Mouse (Mus musculus) neural tube, embryonic 11.5 days (tissue): ENCODE data around the gene Dock10. TPM values are rescaled to one million over a fixed set of nuclear protein-coding genes. Genes with fewer than 3 reads are reported as not detected.

ENCODE experiments used
- ATAC-seq: fragments of 200-750 bp; cut with Nextera tagmentation; 2 replicates; pipeline ENCODE4 v1.8.0; 2017; ENCODE audit warnings: moderate number of reproducible peaks, mild to moderate bottlenecking, moderate TSS enrichment, moderate library complexity; ENCODE audit not compliant: insufficient read depth, low FRiP score, low TSS enrichment
- DNase-seq: peaks from one replicate; pipeline ENCODE4 v3.0.0-alpha.2; 2015; ENCODE audit warnings: low spot score
- H3K27ac ChIP-seq: fragments of 300-500 bp; sonication (generic); 2 replicates; pipeline ENCODE4 v1.5.1; 2014; ENCODE audit warnings: low read depth, mild to moderate bottlenecking, low read length
- H3K27me3 ChIP-seq: fragments of 300-500 bp; sonication (generic); 2 replicates; pipeline ENCODE4 v1.6.1; 2014; ENCODE audit warnings: mild to moderate bottlenecking, low read length, mixed read lengths; ENCODE audit not compliant: control insufficient read depth, insufficient read depth
- H3K36me3 ChIP-seq: fragments of 300-500 bp; sonication (generic); 2 replicates; pipeline ENCODE4 v1.6.1; 2014; ENCODE audit warnings: mild to moderate bottlenecking, low read length, moderate library complexity, mixed read lengths; ENCODE audit not compliant: control insufficient read depth, insufficient read depth
- H3K4me1 ChIP-seq: fragments of 300-500 bp; sonication (generic); 2 replicates; pipeline ENCODE4 v1.6.1; 2014; ENCODE audit warnings: low read length, mixed read lengths; ENCODE audit not compliant: control insufficient read depth, insufficient read depth
- H3K4me2 ChIP-seq: fragments of 300-500 bp; sonication (generic); 2 replicates; pipeline ENCODE4 v1.6.1; 2014; ENCODE audit warnings: low read depth, mild to moderate bottlenecking, moderate library complexity
- H3K4me3 ChIP-seq: fragments of 300-500 bp; sonication (generic); 2 replicates; pipeline ENCODE4 v1.5.1; 2014; ENCODE audit warnings: low read depth, low read length
- H3K9ac ChIP-seq: fragments of 300-500 bp; sonication (generic); 2 replicates; pipeline ENCODE4 v1.6.1; 2014; ENCODE audit warnings: mild to moderate bottlenecking, low read length
- H3K9me3 ChIP-seq: fragments of 300-500 bp; sonication (generic); 2 replicates; pipeline ENCODE4 v1.6.1; 2016; ENCODE audit warnings: low read length; ENCODE audit not compliant: control insufficient read depth
- WGBS: fragments of 180-500 bp; shearing (Covaris S2); extraction: QIAGEN DNeasy Blood & Tissue Kit; methylation state at CpG from one replicate; pipeline ENCODE4 v1.1.7; 2014; 5-methylcytosine and 5-hydroxymethylcytosine counted together
- polyA plus RNA-seq: library from polyadenylated mRNA; unstranded; fragments of >200 nt; fragmentation: Nextera tagmentation; extraction: Ambion mirVana; gene quantifications from 2 replicates; pipeline ENCODE4 v1.2.1, GENCODE M21; 2014

Dock10 gene
- polyA plus RNA-seq, 1 experiment from 2014 or later, result 4.3 TPM

DNA sequence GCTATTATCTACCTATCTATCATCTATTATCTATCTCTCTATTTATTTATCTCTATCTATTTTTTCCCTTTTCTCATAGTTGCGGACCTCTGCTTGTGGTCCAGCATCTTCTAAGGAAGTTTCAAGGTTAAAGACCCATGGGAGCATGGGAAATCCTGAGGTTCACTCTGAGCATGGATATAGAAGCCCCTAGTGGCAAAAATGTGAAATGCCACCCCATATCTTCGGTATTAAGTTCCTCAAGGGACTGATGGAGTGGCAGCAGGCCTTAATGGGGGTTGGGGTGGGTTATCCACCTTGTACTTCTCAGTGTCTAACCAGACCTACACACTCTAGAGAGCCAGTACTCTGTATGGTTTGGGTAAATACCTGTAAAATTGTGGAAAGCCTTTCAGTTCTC, 253.6 kb downstream of the Dock10 start:
- H3K9me3 ChIP-seq, result no peaks in the 10 kb centered on the region
- no peaks in the 10 kb centered on the region for H3K27me3 ChIP-seq
- H3K4me2 ChIP-seq, result no peak overlapping the region
- H3K9ac ChIP-seq, result no peak overlapping the region
- H3K36me3 ChIP-seq, result no peaks in the 10 kb centered on the region
- H3K27ac ChIP-seq, result no peak overlapping the region
- WGBS, result 88% methylated on average over 2 of the region's 2 CpGs
- no peaks in the 10 kb centered on the region for H3K4me1 ChIP-seq
- ATAC-seq (no peak), DNase-seq (no peak)
- no peak overlapping the region for H3K4me3 ChIP-seq

DNA sequence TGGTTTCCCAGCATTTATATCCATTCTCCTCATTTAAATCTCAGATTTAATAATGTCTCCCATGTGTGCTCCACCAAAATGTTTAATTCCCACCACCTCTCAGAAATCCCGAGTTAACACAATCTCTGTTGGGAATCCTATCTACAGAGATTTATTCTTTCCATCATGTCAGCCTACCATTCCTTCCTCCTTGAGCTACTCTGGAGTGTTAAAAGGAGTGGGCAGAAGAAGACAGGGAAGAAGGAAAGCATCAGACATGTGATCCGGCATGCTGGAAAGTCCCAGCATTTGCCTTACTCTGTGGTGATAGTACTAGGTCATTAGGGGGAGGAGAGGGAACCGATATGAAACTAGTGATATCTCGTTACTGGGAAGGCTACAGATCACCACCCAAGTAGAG, 254.2 kb downstream of the Dock10 start:
- DNase-seq (no peak), ATAC-seq (no peak)
- Histone ChIP-seq H3K4me1 (no peaks in the 10 kb centered on the region), H3K4me3 (no peak overlapping the region), H3K9me3 (no peaks in the 10 kb centered on the region), H3K27me3 (no peaks in the 10 kb centered on the region), H3K4me2 (no peak overlapping the region), H3K36me3 (no peaks in the 10 kb centered on the region), H3K9ac (no peak overlapping the region), H3K27ac (no peak overlapping the region)
- 95% methylated on average over 4 of the region's 4 CpGs for WGBS

DNA sequence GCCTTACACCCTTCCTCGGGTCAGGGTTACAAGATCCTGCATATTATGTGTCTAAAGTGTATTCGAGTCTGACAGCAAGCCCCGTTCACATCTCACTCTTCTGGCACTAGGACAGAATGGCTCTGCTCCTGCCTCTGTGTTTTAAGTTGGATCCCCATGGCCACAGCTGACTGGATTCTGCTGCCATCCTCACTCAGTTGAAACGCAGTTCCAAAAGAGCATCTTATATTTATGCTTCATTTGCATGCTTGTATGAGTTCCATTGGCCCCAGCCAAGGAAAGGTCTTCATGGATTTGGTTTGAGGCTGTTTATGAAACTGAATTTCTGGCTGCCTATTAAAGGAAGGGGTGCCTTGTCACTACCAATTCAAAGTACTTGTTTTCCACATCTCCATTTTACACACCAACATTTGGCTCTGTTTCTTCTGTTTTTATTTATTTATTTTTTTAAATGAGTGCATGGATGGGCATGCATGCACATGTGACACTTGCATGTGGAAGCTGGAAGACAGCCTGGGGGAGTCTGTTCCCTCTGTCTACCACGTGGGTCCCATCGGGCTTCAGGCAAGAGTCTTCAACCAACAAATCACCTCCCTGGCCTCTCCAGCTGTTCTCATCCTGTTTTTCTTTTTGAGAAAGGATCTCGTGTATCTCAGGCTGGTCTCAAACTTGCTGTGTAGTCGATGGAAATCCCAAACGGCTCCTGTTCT, 255.7 kb downstream of the Dock10 start:
- WGBS, result 87% methylated on average over 9 of the region's 9 CpGs

DNA sequence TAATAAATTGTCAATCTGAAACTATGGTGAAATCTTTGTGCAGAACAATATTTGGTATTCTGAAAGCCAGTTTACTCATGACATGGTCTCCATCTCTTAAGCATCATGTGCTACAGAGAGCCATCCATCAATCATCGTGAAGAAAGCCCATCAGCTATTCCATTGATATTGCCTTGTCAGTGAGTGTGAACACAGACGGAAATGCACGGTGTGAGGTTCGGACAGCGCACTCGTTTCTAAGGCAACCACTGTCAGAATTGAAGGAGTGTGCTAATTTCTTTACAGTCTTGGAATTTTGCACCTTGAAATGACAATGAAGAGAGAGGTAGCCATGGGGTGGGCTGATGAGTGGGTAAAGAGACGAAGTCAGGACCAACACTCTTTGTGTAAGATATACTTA, 259.1 kb downstream of the Dock10 start:
- DNase-seq, result no peak
- no peak overlapping the region for H3K27ac ChIP-seq
- no peaks in the 10 kb centered on the region for H3K4me1 ChIP-seq
- WGBS, result 61% methylated on average over 7 of the region's 7 CpGs
- H3K4me2 ChIP-seq, result no peak overlapping the region
- H3K9me3 ChIP-seq, result no peaks in the 10 kb centered on the region
- no peaks in the 10 kb centered on the region for H3K36me3 ChIP-seq
- no peak overlapping the region for H3K9ac ChIP-seq
- no peaks in the 10 kb centered on the region for H3K27me3 ChIP-seq
- no peak for ATAC-seq
- no peak overlapping the region for H3K4me3 ChIP-seq

More for the DNA sequence above, 255.7 kb downstream of the Dock10 start:
- no peak overlapping the region for H3K9ac ChIP-seq
- H3K9me3 ChIP-seq, result no peaks in the 10 kb centered on the region
- no peak overlapping the region for H3K27ac ChIP-seq
- H3K4me2 ChIP-seq, result no peak overlapping the region
- no peak overlapping the region for H3K4me3 ChIP-seq
- no peaks in the 10 kb centered on the region for H3K4me1 ChIP-seq
- no peak for ATAC-seq
- no peak for DNase-seq
- no peaks in the 10 kb centered on the region for H3K36me3 ChIP-seq
- no peaks in the 10 kb centered on the region for H3K27me3 ChIP-seq

DNA sequence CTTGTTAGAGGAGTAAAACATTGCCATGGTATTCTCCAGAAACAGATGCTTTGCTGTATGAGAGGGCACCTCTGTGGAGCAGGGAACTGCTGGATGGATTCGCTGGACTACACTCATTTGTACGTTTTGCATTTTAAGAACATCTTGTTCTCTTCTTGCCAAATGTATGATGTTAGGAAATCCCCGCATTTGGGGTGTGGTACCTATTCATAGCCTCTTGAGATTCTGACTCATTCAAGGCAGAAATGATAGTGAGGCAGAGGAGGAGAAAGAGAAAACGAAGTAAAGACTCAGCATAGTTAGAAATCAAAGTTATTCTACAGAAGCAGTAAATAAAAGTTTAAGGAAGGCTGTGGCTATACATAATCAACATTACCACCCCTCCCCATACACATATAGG, 262.0 kb downstream of the Dock10 start:
- WGBS, result 88% methylated on average over 4 of the region's 4 CpGs

DNA sequence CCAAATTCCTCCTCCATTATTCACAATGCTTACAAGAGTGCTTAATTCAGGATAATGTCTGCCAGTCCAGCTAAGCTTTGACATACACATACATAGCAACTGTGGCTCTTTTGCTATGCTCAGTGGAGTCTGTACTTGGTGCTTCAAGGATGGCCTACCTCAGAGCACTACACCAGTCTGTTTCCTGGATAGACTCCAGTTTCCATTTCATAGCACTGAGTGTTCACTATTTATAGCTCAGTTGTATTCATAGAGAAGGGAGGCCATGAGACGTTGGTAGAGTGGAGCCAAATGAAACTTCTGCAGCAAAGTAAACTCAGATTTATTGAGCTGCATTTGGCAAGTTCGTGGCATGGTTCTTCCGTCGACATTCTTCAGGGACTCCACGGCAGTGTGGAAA, 274.9 kb downstream of the Dock10 start:
- no peak overlapping the region for H3K27ac ChIP-seq
- WGBS, result 91% methylated on average over 5 of the region's 5 CpGs
- no peaks in the 10 kb centered on the region for H3K4me1 ChIP-seq
- no peak overlapping the region for H3K4me3 ChIP-seq
- no peaks in the 10 kb centered on the region for H3K27me3 ChIP-seq
- no peaks in the 10 kb centered on the region for H3K36me3 ChIP-seq
- H3K9ac ChIP-seq, result no peak overlapping the region
- no peak for DNase-seq
- H3K9me3 ChIP-seq, result no peaks in the 10 kb centered on the region
- H3K4me2 ChIP-seq, result no peak overlapping the region
- no peak for ATAC-seq

More for the DNA sequence above, 262.0 kb downstream of the Dock10 start:
- Histone ChIP-seq H3K4me2 (no peak overlapping the region), H3K9ac (no peak overlapping the region), H3K27me3 (no peaks in the 10 kb centered on the region), H3K36me3 (no peaks in the 10 kb centered on the region), H3K27ac (no peak overlapping the region), H3K9me3 (no peaks in the 10 kb centered on the region), H3K4me3 (no peak overlapping the region), H3K4me1 (no peaks in the 10 kb centered on the region)
- ATAC-seq, result no peak
- DNase-seq, result no peak

DNA sequence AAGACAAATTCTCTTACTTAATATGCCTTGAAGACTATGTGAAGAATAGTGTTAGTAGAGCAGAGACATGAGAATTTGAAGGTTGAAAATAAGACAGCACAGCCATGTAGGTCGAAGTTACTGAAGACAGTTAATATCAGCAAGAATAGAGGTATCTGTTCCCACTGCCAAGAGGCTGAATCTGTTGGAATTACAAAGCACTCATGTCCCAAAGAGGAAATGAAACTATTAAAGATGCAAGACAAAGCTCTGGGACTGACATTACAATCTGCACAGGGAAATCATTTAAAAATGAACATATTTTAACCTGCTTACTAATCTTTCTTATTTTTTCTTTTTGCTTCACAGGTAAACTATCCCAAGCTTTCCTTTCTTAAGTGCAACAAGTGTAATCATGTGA, 283.4 kb downstream of the Dock10 start:
- Histone ChIP-seq H3K27me3 (no peaks in the 10 kb centered on the region), H3K9ac (no peak overlapping the region), H3K36me3 (no peaks in the 10 kb centered on the region), H3K4me3 (no peak overlapping the region), H3K4me2 (no peak overlapping the region), H3K27ac (no peak overlapping the region), H3K9me3 (no peaks in the 10 kb centered on the region), H3K4me1 (no peaks in the 10 kb centered on the region)
- WGBS, result 72% methylated on average over 1 of the region's 1 CpGs
- no peak for ATAC-seq
- DNase-seq, result no peak

DNA sequence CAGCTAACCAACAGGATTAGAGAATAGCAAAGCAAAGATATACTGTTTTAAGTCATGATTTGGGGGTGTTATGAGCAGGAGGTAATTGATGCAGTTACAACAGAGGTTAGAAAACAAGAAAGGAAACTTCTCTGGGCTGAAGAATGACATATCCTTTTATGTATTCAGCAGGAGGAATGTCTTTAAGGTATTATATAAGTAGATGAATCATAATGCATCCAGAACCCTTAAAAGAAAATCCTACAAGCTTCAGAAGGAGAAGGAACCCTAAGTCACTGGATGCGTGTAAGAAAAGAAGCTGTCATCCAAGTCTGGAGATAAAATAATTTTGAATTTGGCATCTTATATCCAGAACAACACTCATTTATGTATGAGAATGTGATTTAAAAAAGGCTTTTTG, 285.9 kb downstream of the Dock10 start:
- H3K9me3 ChIP-seq, result no peaks in the 10 kb centered on the region

DNA sequence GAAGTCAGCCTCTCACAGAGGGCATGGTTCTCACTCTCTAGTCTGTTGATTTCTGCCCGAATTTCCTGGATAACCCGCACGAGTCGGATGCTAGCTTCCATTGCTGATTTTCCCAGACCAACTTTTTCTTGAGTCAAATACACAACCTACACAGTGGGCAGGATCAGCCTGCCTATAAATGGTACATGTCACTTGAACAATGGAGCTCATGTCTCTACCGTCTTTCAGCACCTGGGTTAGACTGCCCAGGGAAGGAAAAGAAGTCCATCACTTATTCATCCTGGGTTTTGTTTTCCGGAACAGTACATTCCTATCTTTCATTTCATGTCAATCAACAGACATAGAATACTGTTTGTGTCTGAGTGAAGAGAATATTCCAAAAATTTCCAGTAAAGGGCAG, 297.0 kb downstream of the Dock10 start, which contains the start of gene Gm45261:
Gene Gm45261, minus strand, starts transcription at position 101 of the 400 bp plus-strand sequence.
- H3K27me3 ChIP-seq, result no peaks in the 10 kb centered on the region
- DNase-seq (no peak), ATAC-seq (no peak)
- 91% methylated on average over 6 of the region's 6 CpGs for WGBS
- no peak within 1 kb of the TSS for H3K4me3 ChIP-seq
- H3K36me3 ChIP-seq, result no peaks in the 10 kb centered on the region
- H3K9ac ChIP-seq, result no peak within 1 kb of the TSS
- H3K4me2 ChIP-seq, result no peak within 1 kb of the TSS
- H3K9me3 ChIP-seq, result no peaks in the 10 kb centered on the region
- no peak within 1 kb of the TSS for H3K27ac ChIP-seq
- no peaks in the 10 kb centered on the region for H3K4me1 ChIP-seq

More for the DNA sequence above, 285.9 kb downstream of the Dock10 start:
- DNase-seq (no peak), ATAC-seq (no peak)
- H3K36me3 ChIP-seq, result no peaks in the 10 kb centered on the region
- no peak overlapping the region for H3K4me3 ChIP-seq
- no peaks in the 10 kb centered on the region for H3K4me1 ChIP-seq
- no peaks in the 10 kb centered on the region for H3K27me3 ChIP-seq
- 95% methylated on average over 1 of the region's 1 CpGs for WGBS
- H3K4me2 ChIP-seq, result no peak overlapping the region
- no peak overlapping the region for H3K9ac ChIP-seq
- H3K27ac ChIP-seq, result no peak overlapping the region
